Mouse (Mus musculus): ENCODE results near the gene Tmtc2. TPM values are rescaled to one million over a fixed set of nuclear protein-coding genes. Genes with fewer than 3 reads are reported as not detected.

Gene Tmtc2
- polyA plus RNA-seq, 1 experiment = 5.1 TPM

GRCm38 (mm10) chr10:105492485-105492884, 81.8 kb downstream of the Tmtc2 start:
- Histone ChIP-seq H3K36me3 (ENCODE audit: control insufficient read depth, insufficient read depth, low read length) (no peaks in the 10 kb centered on the region), H3K27ac (ENCODE audit: control insufficient read depth, insufficient read depth, low read depth, low read length) (no peak overlapping the region), H3K4me3 (ENCODE audit: control insufficient read depth, low read depth, low read length) (no peak overlapping the region), H3K27me3 (ENCODE audit: control insufficient read depth, insufficient read depth, low read length) (no peaks in the 10 kb centered on the region), H3K4me1 (ENCODE audit: control insufficient read depth, insufficient read depth, low read length) (peaks cover 5% of the 10 kb centered on the region)
- TF ChIP-seq CTCF (IDR thresholded peaks at IDR 0.05; ENCODE audit: control insufficient read depth, insufficient read depth, insufficient replicate concordance, low read depth, low read length) (no peak), POLR2A (IDR thresholded peaks at IDR 0.05; ENCODE audit: control insufficient read depth, low read depth, low read length) (no peak)

GRCm38 (mm10) chr10:105490748-105491147, 83.5 kb downstream of the Tmtc2 start:
- H3K36me3 ChIP-seq (ENCODE audit: control insufficient read depth, insufficient read depth, low read length) = no peaks in the 10 kb centered on the region
- no peak overlapping the region for H3K4me3 ChIP-seq (ENCODE audit: control insufficient read depth, low read depth, low read length)
- peaks cover 5% of the 10 kb centered on the region for H3K4me1 ChIP-seq (ENCODE audit: control insufficient read depth, insufficient read depth, low read length)
- no peak for TF ChIP-seq CTCF (IDR thresholded peaks at IDR 0.05; ENCODE audit: control insufficient read depth, insufficient read depth, insufficient replicate concordance, low read depth, low read length)
- no peak for TF ChIP-seq POLR2A (IDR thresholded peaks at IDR 0.05; ENCODE audit: control insufficient read depth, low read depth, low read length)
- no peaks in the 10 kb centered on the region for H3K27me3 ChIP-seq (ENCODE audit: control insufficient read depth, insufficient read depth, low read length)
- peak overlapping the region; percentile 57 for H3K27ac ChIP-seq (ENCODE audit: control insufficient read depth, insufficient read depth, low read depth, low read length)

- no peaks in the 10 kb centered on the region for H3K27me3 ChIP-seq (ENCODE audit: control insufficient read depth, insufficient read depth, low read length)
Observed at GRCm38 (mm10) chr10:105489970-105490735, 84.1 kb downstream of the Tmtc2 start.

GRCm38 (mm10) chr10:105486977-105487376, 87.3 kb downstream of the Tmtc2 start:
- TF ChIP-seq CTCF (IDR thresholded peaks at IDR 0.05; ENCODE audit: control insufficient read depth, insufficient read depth, insufficient replicate concordance, low read depth, low read length) = no peak
- TF ChIP-seq POLR2A (IDR thresholded peaks at IDR 0.05; ENCODE audit: control insufficient read depth, low read depth, low read length) = no peak
- no peaks in the 10 kb centered on the region for H3K36me3 ChIP-seq (ENCODE audit: control insufficient read depth, insufficient read depth, low read length)
- peaks cover 5% of the 10 kb centered on the region for H3K4me1 ChIP-seq (ENCODE audit: control insufficient read depth, insufficient read depth, low read length)
- no peak overlapping the region for H3K27ac ChIP-seq (ENCODE audit: control insufficient read depth, insufficient read depth, low read depth, low read length)
- H3K27me3 ChIP-seq (ENCODE audit: control insufficient read depth, insufficient read depth, low read length) = no peaks in the 10 kb centered on the region
- H3K4me3 ChIP-seq (ENCODE audit: control insufficient read depth, low read depth, low read length) = no peak overlapping the region

More at GRCm38 (mm10) chr10:105489970-105490735, 84.1 kb downstream of the Tmtc2 start:
- H3K27ac ChIP-seq (ENCODE audit: control insufficient read depth, insufficient read depth, low read depth, low read length) = peak overlapping the region; percentile 57
- peaks cover 5% of the 10 kb centered on the region for H3K4me1 ChIP-seq (ENCODE audit: control insufficient read depth, insufficient read depth, low read length)
- TF ChIP-seq CTCF (IDR thresholded peaks at IDR 0.05; ENCODE audit: control insufficient read depth, insufficient read depth, insufficient replicate concordance, low read depth, low read length) (no peak), POLR2A (IDR thresholded peaks at IDR 0.05; ENCODE audit: control insufficient read depth, low read depth, low read length) (no peak)
- H3K36me3 ChIP-seq (ENCODE audit: control insufficient read depth, insufficient read depth, low read length) = no peaks in the 10 kb centered on the region
- peak overlapping the region; percentile 35 for H3K4me3 ChIP-seq (ENCODE audit: control insufficient read depth, low read depth, low read length)

- no peaks in the 10 kb centered on the region for H3K27me3 ChIP-seq (ENCODE audit: control insufficient read depth, insufficient read depth, low read length)
- H3K4me3 ChIP-seq (ENCODE audit: control insufficient read depth, low read depth, low read length) = no peak overlapping the region
- H3K36me3 ChIP-seq (ENCODE audit: control insufficient read depth, insufficient read depth, low read length) = no peaks in the 10 kb centered on the region
- no peak for TF ChIP-seq POLR2A (IDR thresholded peaks at IDR 0.05; ENCODE audit: control insufficient read depth, low read depth, low read length)
- TF ChIP-seq CTCF (IDR thresholded peaks at IDR 0.05; ENCODE audit: control insufficient read depth, insufficient read depth, insufficient replicate concordance, low read depth, low read length) = no peak
- H3K4me1 ChIP-seq (ENCODE audit: control insufficient read depth, insufficient read depth, low read length) = no peaks in the 10 kb centered on the region
- H3K27ac ChIP-seq (ENCODE audit: control insufficient read depth, insufficient read depth, low read depth, low read length) = no peak overlapping the region
Observed at GRCm38 (mm10) chr10:105484355-105485094, 89.7 kb downstream of the Tmtc2 start.

GRCm38 (mm10) chr10:105479771-105480170, 94.5 kb downstream of the Tmtc2 start:
- TF ChIP-seq CTCF (IDR thresholded peaks at IDR 0.05; ENCODE audit: control insufficient read depth, insufficient read depth, insufficient replicate concordance, low read depth, low read length) = no peak
- no peak for TF ChIP-seq POLR2A (IDR thresholded peaks at IDR 0.05; ENCODE audit: control insufficient read depth, low read depth, low read length)
- Histone ChIP-seq H3K4me3 (ENCODE audit: control insufficient read depth, low read depth, low read length) (no peak overlapping the region), H3K27ac (ENCODE audit: control insufficient read depth, insufficient read depth, low read depth, low read length) (no peak overlapping the region), H3K36me3 (ENCODE audit: control insufficient read depth, insufficient read depth, low read length) (no peaks in the 10 kb centered on the region), H3K27me3 (ENCODE audit: control insufficient read depth, insufficient read depth, low read length) (no peaks in the 10 kb centered on the region), H3K4me1 (ENCODE audit: control insufficient read depth, insufficient read depth, low read length) (no peaks in the 10 kb centered on the region)

GRCm38 (mm10) chr10:105477623-105478238, 96.5 kb downstream of the Tmtc2 start:
- H3K4me3 ChIP-seq (ENCODE audit: control insufficient read depth, low read depth, low read length) = no peak overlapping the region
- no peaks in the 10 kb centered on the region for H3K4me1 ChIP-seq (ENCODE audit: control insufficient read depth, insufficient read depth, low read length)
- no peaks in the 10 kb centered on the region for H3K36me3 ChIP-seq (ENCODE audit: control insufficient read depth, insufficient read depth, low read length)
- TF ChIP-seq CTCF (IDR thresholded peaks at IDR 0.05; ENCODE audit: control insufficient read depth, insufficient read depth, insufficient replicate concordance, low read depth, low read length) = no peak
- no peak for TF ChIP-seq POLR2A (IDR thresholded peaks at IDR 0.05; ENCODE audit: control insufficient read depth, low read depth, low read length)
- no peak overlapping the region for H3K27ac ChIP-seq (ENCODE audit: control insufficient read depth, insufficient read depth, low read depth, low read length)
- no peaks in the 10 kb centered on the region for H3K27me3 ChIP-seq (ENCODE audit: control insufficient read depth, insufficient read depth, low read length)
